Mouse (Mus musculus) cerebellum, adult 2 months (tissue): Measurements from ENCODE around the gene Dgkh. TPM values are rescaled to one million over a fixed set of nuclear protein-coding genes. Genes with fewer than 3 reads are reported as not detected.

Experiments
- DNase-seq, 2 experiments: peaks; one replicate each; pipeline ENCODE4 v3.0.0; 2021
- H3K27ac ChIP-seq: fragments of 200-500 bp; 2 replicates; pipeline ENCODE4 v1.5.1; 2012; ENCODE audit warnings: low read length, control low read depth, inconsistent platforms; ENCODE audit not compliant: insufficient read depth
- H3K27me3 ChIP-seq: fragments of 200-500 bp; 2 replicates; pipeline ENCODE4 v1.6.1; 2012; ENCODE audit warnings: inconsistent platforms, mild to moderate bottlenecking, low read length, moderate library complexity; ENCODE audit not compliant: control insufficient read depth, insufficient read depth
- H3K4me1 ChIP-seq: fragments of 200-500 bp; 2 replicates; pipeline ENCODE4 v1.6.1; 2011; ENCODE audit warnings: low read length; ENCODE audit not compliant: control insufficient read depth, insufficient read depth
- H3K4me3 ChIP-seq: fragments of 200-500 bp; replicated peaks from 2 replicates; pipeline ENCODE3; 2011; ENCODE audit warnings: mild to moderate bottlenecking, low read depth, low read length, control low read depth; ENCODE audit not compliant: insufficient read depth
- CTCF ChIP-seq: fragments of 200-500 bp; IDR thresholded peaks from 2 replicates; pipeline ENCODE4 v1.5.1; 2011; ENCODE audit warnings: low read depth, mild to moderate bottlenecking, control low read depth, low read length, moderate library complexity, borderline replicate concordance; ENCODE audit not compliant: insufficient read depth
- POLR2A ChIP-seq: fragments of 200-500 bp; IDR thresholded peaks from 2 replicates; pipeline ENCODE4 v1.6.1; 2011; ENCODE audit warnings: low read length, control low read depth, borderline replicate concordance; ENCODE audit not compliant: insufficient read depth
- WGBS: fragments of 180-500 bp; shearing (Covaris S2); methylation state at CpG from one replicate; pipeline ENCODE4 v1.1.7; 2018; 5-methylcytosine and 5-hydroxymethylcytosine counted together
- polyA plus RNA-seq: library from polyadenylated mRNA; depleted of rRNA; stranded (reverse); fragments of >200 nt; gene quantifications from 2 replicates; pipeline ENCODE4 v1.2.3, GENCODE M21; 2012

The Dgkh gene
- polyA plus RNA-seq, 1 experiment = 8.9 TPM

DNA sequence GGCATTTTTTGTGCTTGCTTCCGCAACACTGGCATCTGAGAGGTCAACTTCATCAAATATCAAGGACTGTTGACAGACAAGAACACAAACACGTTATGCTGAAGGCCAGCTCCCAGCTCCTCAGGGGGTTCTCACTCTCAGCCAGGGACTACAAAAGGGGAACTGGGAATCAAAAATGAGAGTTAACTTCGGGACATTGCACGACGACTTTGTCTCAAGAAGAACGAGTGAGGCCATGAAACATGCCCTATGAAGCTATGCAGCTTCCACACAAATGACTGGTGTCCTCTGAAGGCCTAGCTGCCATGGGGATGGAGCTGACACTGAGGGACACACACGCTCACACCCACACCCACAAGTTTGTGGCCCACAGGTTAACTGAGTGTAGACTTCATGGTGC lies 80.9 kb downstream of the Dgkh start:
- TF ChIP-seq POLR2A = no peak
- WGBS = 52% methylated on average over 7 of the region's 7 CpGs
- Histone ChIP-seq H3K27ac (no peak overlapping the region), H3K4me1 (no peaks in the 10 kb centered on the region), H3K4me3 (no peak overlapping the region), H3K27me3 (no peaks in the 10 kb centered on the region)
- DNase-seq = no peak

GRCm38 (mm10) chr14:78650379-78651095 lies 82.0 kb downstream of the Dgkh start:
- WGBS = 74% methylated on average over 9 of the region's 9 CpGs
- TF ChIP-seq POLR2A = no peak
- no peak for TF ChIP-seq CTCF
- Histone ChIP-seq H3K4me3 (no peak overlapping the region), H3K4me1 (no peaks in the 10 kb centered on the region), H3K27me3 (no peaks in the 10 kb centered on the region), H3K27ac (no peak overlapping the region)
- no peak for DNase-seq

GRCm38 (mm10) chr14:78649525-78650274 lies 82.9 kb downstream of the Dgkh start:
- TF ChIP-seq POLR2A (no peak), CTCF (no peak)
- no peak for DNase-seq
- Histone ChIP-seq H3K4me1 (no peaks in the 10 kb centered on the region), H3K4me3 (no peak overlapping the region), H3K27ac (no peak overlapping the region), H3K27me3 (no peaks in the 10 kb centered on the region)
- 92% methylated on average over 21 of the region's 21 CpGs for WGBS

DNA sequence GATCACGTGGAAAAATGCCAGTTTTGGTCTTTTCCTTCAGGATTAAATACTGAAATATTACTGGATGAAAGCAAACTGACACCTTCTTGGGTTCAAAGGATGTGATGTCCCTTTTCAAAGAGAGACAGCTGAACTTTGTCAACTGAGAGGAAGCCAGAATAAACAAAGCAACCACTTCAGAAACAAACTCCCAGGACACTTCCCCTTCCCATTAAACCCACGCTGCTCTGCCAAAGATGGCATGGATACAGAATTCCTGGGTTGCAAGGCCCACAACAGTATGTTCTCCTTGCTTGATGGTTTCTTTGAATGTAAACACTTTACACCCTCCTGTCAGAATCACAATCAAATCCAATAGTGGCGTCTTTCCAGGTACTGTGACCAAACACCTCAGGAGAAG lies 87.0 kb downstream of the Dgkh start:
- TF ChIP-seq CTCF = no peak
- TF ChIP-seq POLR2A = no peak
- 85% methylated on average over 3 of the region's 3 CpGs for WGBS
- Histone ChIP-seq H3K4me1 (no peaks in the 10 kb centered on the region), H3K27me3 (no peaks in the 10 kb centered on the region), H3K4me3 (no peak overlapping the region), H3K27ac (no peak overlapping the region)
- DNase-seq = no peak

GRCm38 (mm10) chr14:78641314-78641713 lies 91.3 kb downstream of the Dgkh start:
- no peak overlapping the region for H3K4me3 ChIP-seq
- H3K4me1 ChIP-seq = no peaks in the 10 kb centered on the region
- H3K27ac ChIP-seq = no peak overlapping the region
- no peak for DNase-seq
- H3K27me3 ChIP-seq = no peaks in the 10 kb centered on the region
- 70% methylated on average over 7 of the region's 7 CpGs for WGBS
- no peak for TF ChIP-seq POLR2A
- TF ChIP-seq CTCF = no peak

- 87% methylated on average over 5 of the region's 5 CpGs for WGBS
- Histone ChIP-seq H3K27ac (no peak overlapping the region), H3K4me1 (no peaks in the 10 kb centered on the region), H3K27me3 (no peaks in the 10 kb centered on the region), H3K4me3 (no peak overlapping the region)
- DNase-seq = no peak
- TF ChIP-seq POLR2A (no peak), CTCF (no peak)
Measured at GRCm38 (mm10) chr14:78639691-78640090, 92.9 kb downstream of the Dgkh start.

GRCm38 (mm10) chr14:78635612-78636400 lies 96.8 kb downstream of the Dgkh start:
- no peak for DNase-seq
- no peak overlapping the region for H3K4me3 ChIP-seq
- 87% methylated on average over 14 of the region's 14 CpGs for WGBS
- no peaks in the 10 kb centered on the region; the same call in 1 of the 2 replicates for H3K4me1 ChIP-seq
- no peak overlapping the region for H3K27ac ChIP-seq
- TF ChIP-seq CTCF = no peak
- TF ChIP-seq POLR2A = no peak
- H3K27me3 ChIP-seq = no peaks in the 10 kb centered on the region

GRCm38 (mm10) chr14:78632747-78633146 lies 99.8 kb downstream of the Dgkh start:
- DNase-seq = no peak

More at GRCm38 (mm10) chr14:78632747-78633146, 99.8 kb downstream of the Dgkh start:
- Histone ChIP-seq H3K27ac (no peak overlapping the region), H3K27me3 (no peaks in the 10 kb centered on the region), H3K4me1 (no peaks in the 10 kb centered on the region; the same call in 1 of the 2 replicates), H3K4me3 (no peak overlapping the region)
- no peak for TF ChIP-seq POLR2A
- TF ChIP-seq CTCF = no peak
- WGBS = 62% methylated on average over 6 of the region's 6 CpGs
